Comparison of ENCODE assay signal across 22 mouse cellular contexts in the genomic region with DNA sequence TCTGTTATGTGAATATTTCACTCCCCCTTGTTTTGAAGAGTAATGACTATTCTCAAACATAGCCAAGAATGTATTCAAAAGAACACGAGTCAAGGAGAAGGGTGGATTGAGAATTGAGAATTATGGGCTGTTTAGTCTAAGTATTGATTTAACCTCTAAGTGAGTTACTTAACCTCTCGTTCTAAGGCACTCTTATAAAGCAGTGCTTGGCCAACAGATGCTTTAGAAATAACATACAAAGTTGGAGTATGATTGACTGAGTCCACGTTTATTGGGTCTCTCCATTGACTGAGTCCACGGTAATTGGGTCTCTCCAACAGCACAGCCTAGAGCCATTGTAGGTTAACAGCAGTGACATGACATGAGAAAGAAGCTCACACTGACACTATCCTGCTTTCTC.
DNase-seq lines count a peak whose midpoint lies in the region; ATAC-seq and TF ChIP-seq lines count a peak whose summit lies in the region.
"Had no signal": no experiment of that assay in that cellular context is flagged by ENCODE, and none has a peak within 500 bp of the region (broad histone marks: within the 10 kb centered on the region; RNA-seq: fewer than 3 reads in every experiment).

No protein-coding gene starts in this region.

- intact Hi-C loops in heart, postnatal 25 days (cut with DNase I) = no loop called here

- peak overlapping the region; percentile 70; the same call in 1 of the 2 replicates for H3K27ac ChIP-seq in lung, embryonic 15.5 days
- H3K27ac ChIP-seq in lung, postnatal 0 days (ENCODE audit: low read length) = peak overlapping the region; percentile 34; the same call in 1 of the 2 replicates
- H3K27ac ChIP-seq: embryonic facial prominence, embryonic 15.5 days; forebrain, embryonic 10.5 days; forebrain, embryonic 12.5 days had no signal

- peaks cover 14% of the 10 kb centered on the region; the same call in 1 of the 2 replicates for H3K4me1 ChIP-seq in lung, embryonic 15.5 days
- H3K4me1 ChIP-seq in lung, postnatal 0 days (ENCODE audit: insufficient read depth, low read depth, low read length) = no peaks in the 10 kb centered on the region

- ATAC-seq in lung, embryonic 15.5 days (ENCODE audit: borderline replicate concordance, extremely low read depth, low FRiP score, low TSS enrichment) = peak; percentile 63
- ATAC-seq in lung, postnatal 0 days = peak; percentile 63
- ATAC-seq: forebrain, embryonic 14.5 days had no signal

- no peak for TF ChIP-seq CTCF in lung, postnatal 0 days (IDR thresholded peaks at IDR 0.05)

- no peak for DNase-seq in lung, postnatal 4 days
- DNase-seq in lung, postnatal 0 days (ENCODE audit: low spot score) = peak; percentile 76
- no peak for DNase-seq in lung, postnatal 10 days
- DNase-seq in lung, postnatal 36 days = peak; percentile 52
- DNase-seq in heart, postnatal 25 days (ENCODE audit: low spot score) = no peak
- DNase-seq: adrenal gland, adult 2 months; adrenal gland, postnatal 10 days; adrenal gland, postnatal 25 days; cerebellum, adult 11 months; cerebellum, adult 18-20 months; cerebellum, adult 8-10 months; cerebellum, adult 9-11 months; cerebellum, postnatal 14 days; cerebellum, postnatal 36 days; embryo, embryonic 11 days had no signal

- H3K4me2 ChIP-seq in lung, embryonic 15.5 days = no peak overlapping the region
- H3K4me2 ChIP-seq in lung, postnatal 0 days (replicated peaks; ENCODE audit: low read depth, low read length) = no peak overlapping the region
- H3K4me2 ChIP-seq: embryonic facial prominence, embryonic 13.5 days; embryonic facial prominence, embryonic 15.5 days; forebrain, embryonic 12.5 days had no signal

- no peaks in the 10 kb centered on the region for H3K27me3 ChIP-seq in lung, embryonic 15.5 days
- H3K27me3 ChIP-seq in lung, postnatal 0 days (replicated peaks; ENCODE audit: insufficient read depth, low read length) = no peaks in the 10 kb centered on the region
- H3K27me3 ChIP-seq: embryonic facial prominence, embryonic 13.5 days; embryonic facial prominence, embryonic 15.5 days had no signal

- no peak overlapping the region for H3K9ac ChIP-seq in lung, embryonic 15.5 days
- H3K9ac ChIP-seq in lung, postnatal 0 days (replicated peaks; ENCODE audit: low read depth) = no peak overlapping the region
- H3K9ac ChIP-seq: embryonic facial prominence, embryonic 13.5 days; embryonic facial prominence, embryonic 15.5 days; forebrain, embryonic 12.5 days had no signal

- WGBS in lung, embryonic 15.5 days = 37% methylated on average over 4 of the region's 4 CpGs
- WGBS in lung, postnatal 0 days = 38% methylated on average over 4 of the region's 4 CpGs

- no peak overlapping the region for H3K4me3 ChIP-seq in lung, embryonic 15.5 days
- H3K4me3 ChIP-seq in lung, postnatal 0 days (ENCODE audit: low read depth, low read length) = no peak overlapping the region
- H3K4me3 ChIP-seq: embryonic facial prominence, embryonic 13.5 days; embryonic facial prominence, embryonic 15.5 days; erythroblast, embryonic 14.5 days; forebrain, embryonic 10.5 days; forebrain, embryonic 12.5 days had no signal

- peak; percentile 68 for TF ChIP-seq EP300 in lung, postnatal 0 days (IDR thresholded peaks at IDR 0.05)

- H3K36me3 ChIP-seq in lung, embryonic 15.5 days = no peaks in the 10 kb centered on the region
- H3K36me3 ChIP-seq in lung, postnatal 0 days (ENCODE audit: insufficient read depth, low read length) = no peaks in the 10 kb centered on the region
- H3K36me3 ChIP-seq: embryonic facial prominence, embryonic 13.5 days; embryonic facial prominence, embryonic 15.5 days; forebrain, embryonic 10.5 days; forebrain, embryonic 12.5 days had no signal

- H3K9me3 ChIP-seq in lung, embryonic 15.5 days = no peaks in the 10 kb centered on the region
- H3K9me3 ChIP-seq in lung, postnatal 0 days (ENCODE audit: low read length) = no peaks in the 10 kb centered on the region
- H3K9me3 ChIP-seq: embryonic facial prominence, embryonic 13.5 days; embryonic facial prominence, embryonic 15.5 days; forebrain, embryonic 10.5 days; forebrain, embryonic 12.5 days had no signal

Comparison
In these comparisons a context has a peak if more than half of its experiments do, and no peak if none do; other contexts are left out.
1. DNase-seq: peak in lung, postnatal 0 days (single experiment) and lung, postnatal 36 days (single experiment); none in lung, postnatal 4 days (0 of 2), lung, postnatal 10 days (single experiment) and heart, postnatal 25 days (single experiment).